Mouse (Mus musculus) stomach, postnatal 0 days (tissue): ENCODE measurements around the gene Olfr155. TPM values are rescaled to one million over a fixed set of nuclear protein-coding genes. Genes with fewer than 3 reads are reported as not detected.

ENCODE experiments used
- ATAC-seq: fragments of 200-750 bp; cut with Nextera tagmentation; 2 replicates; pipeline ENCODE4 v1.8.0; 2017; ENCODE audit not compliant: low FRiP score, low TSS enrichment
- DNase-seq: peaks from one replicate; pipeline ENCODE4 v3.0.0-alpha.2; 2016; ENCODE audit warnings: low spot score
- H3K27ac ChIP-seq: fragments of 300-500 bp; sonication (generic); replicated peaks from 2 replicates; pipeline ENCODE4 v1.5.1; 2014; ENCODE audit warnings: mild to moderate bottlenecking, control low read depth
- H3K27me3 ChIP-seq: fragments of 300-500 bp; sonication (generic); 2 replicates; pipeline ENCODE4 v1.6.1; 2014; ENCODE audit warnings: low read length; ENCODE audit not compliant: control insufficient read depth, insufficient read depth
- H3K36me3 ChIP-seq: fragments of 300-500 bp; sonication (generic); 2 replicates; pipeline ENCODE4 v1.6.1; 2014; ENCODE audit warnings: low read length, mixed read lengths; ENCODE audit not compliant: control insufficient read depth, insufficient read depth
- H3K4me1 ChIP-seq: fragments of 300-500 bp; sonication (generic); replicated peaks from 2 replicates; pipeline ENCODE4 v1.6.1; 2014; ENCODE audit warnings: antibody characterized with exemption; ENCODE audit not compliant: control insufficient read depth, insufficient read depth
- H3K4me2 ChIP-seq: fragments of 300-500 bp; sonication (generic); replicated peaks from 2 replicates; pipeline ENCODE4 v1.6.1; 2014; ENCODE audit warnings: low read depth, mild to moderate bottlenecking, control low read depth, moderate library complexity
- H3K4me3 ChIP-seq: fragments of 300-500 bp; sonication (generic); 2 replicates; pipeline ENCODE4 v1.5.1; 2014; ENCODE audit warnings: low read depth, low read length, control low read depth
- H3K9ac ChIP-seq: fragments of 300-500 bp; sonication (generic); 2 replicates; pipeline ENCODE4 v1.6.1; 2014; ENCODE audit warnings: mild to moderate bottlenecking, low read length, control low read depth, mixed read lengths
- H3K9me3 ChIP-seq: fragments of 300-500 bp; sonication (generic); 2 replicates; pipeline ENCODE4 v1.6.1; 2016; ENCODE audit warnings: low read length; ENCODE audit not compliant: control insufficient read depth
- CTCF ChIP-seq: IDR thresholded peaks from 2 replicates; pipeline ENCODE4 v1.5.1; 2016; ENCODE audit warnings: antibody characterized with exemption, low read depth, mild to moderate bottlenecking, moderate library complexity
- EP300 ChIP-seq: optimal IDR thresholded peaks from 2 replicates; pipeline ENCODE3; 2016; ENCODE audit warnings: antibody characterized with exemption
- WGBS: fragments of 180-500 bp; shearing (Covaris S2); extraction: QIAGEN DNeasy Blood & Tissue Kit; methylation state at CpG from one replicate; pipeline ENCODE4 v1.1.7; 2014; 5-methylcytosine and 5-hydroxymethylcytosine counted together
- polyA plus RNA-seq: library from polyadenylated mRNA; unstranded; fragments of >200 nt; fragmentation: Nextera tagmentation; extraction: Ambion mirVana; gene quantifications from 2 replicates; pipeline ENCODE4 v1.2.1, GENCODE M21; 2015

Gene Olfr155
- 0.02 TPM in 1 of 2 replicates, not detected in the other for polyA plus RNA-seq

GRCm38 (mm10) chr4:43851265-43851664, at the start of gene Olfr155:
Gene Olfr155 (plus strand): TSS chr4:43851565.
- 82% methylated on average over 6 of the region's 6 CpGs for WGBS
- no peak for ATAC-seq

GRCm38 (mm10) chr4:43822896-43823550, 28.3 kb upstream of the Olfr155 start:
- 80% methylated on average over 13 of the region's 13 CpGs for WGBS
- TF ChIP-seq CTCF: no peak
- no peak for TF ChIP-seq EP300
- no peak for DNase-seq
- ATAC-seq: no peak
- H3K4me2 ChIP-seq: no peak overlapping the region
- no peaks in the 10 kb centered on the region for H3K27me3 ChIP-seq
- no peaks in the 10 kb centered on the region for H3K4me1 ChIP-seq
- no peak overlapping the region for H3K4me3 ChIP-seq
- no peak overlapping the region for H3K27ac ChIP-seq
- H3K9ac ChIP-seq: no peak overlapping the region
- H3K36me3 ChIP-seq: no peaks in the 10 kb centered on the region
- H3K9me3 ChIP-seq: no peaks in the 10 kb centered on the region

More at GRCm38 (mm10) chr4:43851265-43851664, at the start of gene Olfr155:
- Histone ChIP-seq H3K4me1 (no peaks in the 10 kb centered on the region), H3K27me3 (no peaks in the 10 kb centered on the region), H3K4me2 (no peak within 1 kb of the TSS), H3K27ac (no peak within 1 kb of the TSS), H3K9ac (no peak within 1 kb of the TSS), H3K4me3 (no peak within 1 kb of the TSS), H3K36me3 (no peaks in the 10 kb centered on the region), H3K9me3 (no peaks in the 10 kb centered on the region)
- DNase-seq: no peak
- TF ChIP-seq EP300: no peak

GRCm38 (mm10) chr4:43823845-43824337, 27.5 kb upstream of the Olfr155 start, which contains the start of gene Olfr156:
Gene Olfr156 (minus strand): TSS chr4:43823895.
- Histone ChIP-seq H3K36me3 (no peaks in the 10 kb centered on the region), H3K4me2 (no peak within 1 kb of the TSS), H3K27ac (no peak within 1 kb of the TSS), H3K27me3 (no peaks in the 10 kb centered on the region), H3K9me3 (no peaks in the 10 kb centered on the region), H3K9ac (no peak within 1 kb of the TSS), H3K4me1 (no peaks in the 10 kb centered on the region), H3K4me3 (no peak within 1 kb of the TSS)
- DNase-seq: peak; percentile 35
- WGBS: 24% methylated on average over 7 of the region's 7 CpGs
- ATAC-seq: no peak
- peak; percentile 81 for TF ChIP-seq CTCF
- TF ChIP-seq EP300: no peak

- no peaks in the 10 kb centered on the region for H3K27me3 ChIP-seq
- TF ChIP-seq CTCF (no peak), EP300 (no peak)
- no peak for DNase-seq
- no peaks in the 10 kb centered on the region for H3K9me3 ChIP-seq
- no peak overlapping the region for H3K27ac ChIP-seq
- no peak overlapping the region for H3K4me3 ChIP-seq
- no peaks in the 10 kb centered on the region for H3K4me1 ChIP-seq
- no peak overlapping the region for H3K4me2 ChIP-seq
- no peaks in the 10 kb centered on the region for H3K36me3 ChIP-seq
- 82% methylated on average over 4 of the region's 4 CpGs for WGBS
- ATAC-seq: no peak
- H3K9ac ChIP-seq: no peak overlapping the region
Measured at GRCm38 (mm10) chr4:43828806-43829205, 22.6 kb upstream of the Olfr155 start.

- no peak overlapping the region for H3K9ac ChIP-seq
- ATAC-seq (no peak), DNase-seq (no peak)
- WGBS: 64% methylated on average over 5 of the region's 5 CpGs
- H3K4me2 ChIP-seq: no peak overlapping the region
- no peaks in the 10 kb centered on the region for H3K9me3 ChIP-seq
- no peaks in the 10 kb centered on the region for H3K36me3 ChIP-seq
- H3K27ac ChIP-seq: no peak overlapping the region
- no peaks in the 10 kb centered on the region for H3K4me1 ChIP-seq
- H3K27me3 ChIP-seq: no peaks in the 10 kb centered on the region
- no peak overlapping the region for H3K4me3 ChIP-seq
- peak; percentile 33 for TF ChIP-seq CTCF
- TF ChIP-seq EP300: no peak
Measured at GRCm38 (mm10) chr4:43832031-43832430, 19.3 kb upstream of the Olfr155 start.

- Histone ChIP-seq H3K4me3 (no peak overlapping the region), H3K9me3 (no peaks in the 10 kb centered on the region), H3K9ac (no peak overlapping the region), H3K27me3 (no peaks in the 10 kb centered on the region), H3K4me2 (no peak overlapping the region), H3K27ac (no peak overlapping the region), H3K4me1 (no peaks in the 10 kb centered on the region), H3K36me3 (no peaks in the 10 kb centered on the region)
- TF ChIP-seq CTCF (no peak), EP300 (no peak)
- 69% methylated on average over 5 of the region's 5 CpGs for WGBS
- ATAC-seq (no peak), DNase-seq (no peak)
Measured at GRCm38 (mm10) chr4:43833752-43834151, 17.6 kb upstream of the Olfr155 start.
